Mouse (Mus musculus): ENCODE results near the gene Gemin6.
A peak's percentile ranks its signal among the peaks of the same experiment; 100 is the strongest.
"Not testable (repeated sequence)": the region's sequence is repeated elsewhere in the genome, so short reads cannot be mapped to it uniquely, and the experiment has no call there.

The Gemin6 gene

GRCm38 (mm10) chr17:80224326-80225116 is at the start of gene Gemin6:
Gemin6 (plus strand) TSS chr17:80224441.
- DNase-seq = peak; percentile 86

- no peak for DNase-seq
Observed at GRCm38 (mm10) chr17:80174699-80175385, 49.4 kb upstream of the Gemin6 start.

GRCm38 (mm10) chr17:80175386-80175739 is 48.9 kb upstream of the Gemin6 start:
- no peak for DNase-seq

- no peak for DNase-seq
Observed at GRCm38 (mm10) chr17:80175966-80176365, 48.3 kb upstream of the Gemin6 start.

- not testable (repeated sequence) for DNase-seq
Observed at GRCm38 (mm10) chr17:80178846-80179245, 45.4 kb upstream of the Gemin6 start.

- peak; percentile 69 for DNase-seq
Observed at GRCm38 (mm10) chr17:80179959-80180358, 44.3 kb upstream of the Gemin6 start.

GRCm38 (mm10) chr17:80180468-80180867 is 43.8 kb upstream of the Gemin6 start:
- DNase-seq = no peak

- DNase-seq = no peak
Observed at GRCm38 (mm10) chr17:80183615-80184014, 40.6 kb upstream of the Gemin6 start.

GRCm38 (mm10) chr17:80193075-80193474 is 31.2 kb upstream of the Gemin6 start:
- DNase-seq = no peak

GRCm38 (mm10) chr17:80199160-80199778 is 25.0 kb upstream of the Gemin6 start:
- no peak for DNase-seq

GRCm38 (mm10) chr17:80205657-80206056 is 18.6 kb upstream of the Gemin6 start:
- no peak for DNase-seq

GRCm38 (mm10) chr17:80206301-80206670 is 18.0 kb upstream of the Gemin6 start:
- DNase-seq = peak; percentile 73

- DNase-seq = peak; percentile 97
Observed at GRCm38 (mm10) chr17:80206671-80207581, 17.3 kb upstream of the Gemin6 start, which contains the start of the genes Srsf7 and Ttc39d. Srsf7 (minus strand) TSS chr17:80207307. Ttc39d (plus strand) TSS chr17:80207460.

GRCm38 (mm10) chr17:80213998-80214397 is 10.2 kb upstream of the Gemin6 start:
- DNase-seq = not testable (repeated sequence)

GRCm38 (mm10) chr17:80220131-80220530 is 4.1 kb upstream of the Gemin6 start:
- DNase-seq = no peak

GRCm38 (mm10) chr17:80221202-80221601 is 3.0 kb upstream of the Gemin6 start:
- no peak for DNase-seq

- peak; percentile 20 for DNase-seq
Observed at GRCm38 (mm10) chr17:80221890-80222628, 2.2 kb upstream of the Gemin6 start.

- DNase-seq = no peak
Observed at GRCm38 (mm10) chr17:80223829-80224228, 412 bp upstream of the Gemin6 start.

- DNase-seq = not testable (repeated sequence)
Observed at GRCm38 (mm10) chr17:80225142-80225541, 901 bp downstream of the Gemin6 start.

- no peak for DNase-seq
Observed at GRCm38 (mm10) chr17:80229396-80229795, 5.2 kb downstream of the Gemin6 start.

- no peak for DNase-seq
Observed at GRCm38 (mm10) chr17:80233844-80234243, 9.6 kb downstream of the Gemin6 start.

GRCm38 (mm10) chr17:80234376-80234775 is 10.1 kb downstream of the Gemin6 start:
- DNase-seq = no peak
